Mouse (Mus musculus): ENCODE results near the gene Adcy3. TPM values are rescaled to one million over a fixed set of nuclear protein-coding genes. Genes with fewer than 3 reads are reported as not detected.

The Adcy3 gene
- polyA plus RNA-seq, 1 experiment from 2014 or later, result 4.6 TPM

- H3K4me3 ChIP-seq, result no peak overlapping the region
- no peaks in the 10 kb centered on the region for H3K9me3 ChIP-seq (replicated peaks)
- no peak overlapping the region for H3K27ac ChIP-seq (replicated peaks)
- no peaks in the 10 kb centered on the region for H3K27me3 ChIP-seq (ENCODE audit: low read depth, poor library complexity, severe bottlenecking)
- DNase-seq (ENCODE audit: low spot score), result no peak
- 92% methylated on average over 7 of the region's 7 CpGs for WGBS
- no peaks in the 10 kb centered on the region for H3K36me3 ChIP-seq
- peaks cover 16% of the 10 kb centered on the region; the same call in 1 of the 2 replicates for H3K4me1 ChIP-seq
Observed at GRCm38 (mm10) chr12:4158868-4159632, 26.1 kb downstream of the Adcy3 start.

GRCm38 (mm10) chr12:4160322-4160721, 27.4 kb downstream of the Adcy3 start:
- Histone ChIP-seq H3K9me3 (replicated peaks) (no peaks in the 10 kb centered on the region), H3K36me3 (no peaks in the 10 kb centered on the region), H3K4me1 (peaks cover 16% of the 10 kb centered on the region; the same call in 1 of the 2 replicates), H3K27ac (replicated peaks) (no peak overlapping the region), H3K4me3 (no peak overlapping the region), H3K27me3 (ENCODE audit: low read depth, poor library complexity, severe bottlenecking) (no peaks in the 10 kb centered on the region)
- 77% methylated on average over 7 of the region's 7 CpGs for WGBS
- DNase-seq (ENCODE audit: low spot score), result no peak

GRCm38 (mm10) chr12:4162886-4163285, 30.0 kb downstream of the Adcy3 start:
- Histone ChIP-seq H3K4me1 (peaks cover 16% of the 10 kb centered on the region; the same call in 1 of the 2 replicates), H3K27ac (replicated peaks) (no peak overlapping the region), H3K9me3 (replicated peaks) (no peaks in the 10 kb centered on the region), H3K4me3 (no peak overlapping the region), H3K27me3 (ENCODE audit: low read depth, poor library complexity, severe bottlenecking) (no peaks in the 10 kb centered on the region), H3K36me3 (no peaks in the 10 kb centered on the region)
- WGBS, result 45% methylated on average over 2 of the region's 2 CpGs
- DNase-seq (ENCODE audit: low spot score), result no peak

GRCm38 (mm10) chr12:4166970-4167369, 34.1 kb downstream of the Adcy3 start:
- no peaks in the 10 kb centered on the region for H3K27me3 ChIP-seq (ENCODE audit: low read depth, poor library complexity, severe bottlenecking)
- DNase-seq (ENCODE audit: low spot score), result no peak
- WGBS, result 69% methylated on average over 3 of the region's 3 CpGs
- H3K4me1 ChIP-seq, result peaks cover 4% of the 10 kb centered on the region; the same call in 1 of the 2 replicates
- H3K4me3 ChIP-seq, result no peak overlapping the region
- no peak overlapping the region for H3K27ac ChIP-seq (replicated peaks)
- H3K9me3 ChIP-seq (replicated peaks), result no peaks in the 10 kb centered on the region
- no peaks in the 10 kb centered on the region for H3K36me3 ChIP-seq

GRCm38 (mm10) chr12:4169058-4169457, 36.2 kb downstream of the Adcy3 start:
- no peak overlapping the region for H3K4me3 ChIP-seq
- H3K27me3 ChIP-seq (ENCODE audit: low read depth, poor library complexity, severe bottlenecking), result no peaks in the 10 kb centered on the region
- H3K9me3 ChIP-seq (replicated peaks), result no peaks in the 10 kb centered on the region
- DNase-seq (ENCODE audit: low spot score), result no peak
- 83% methylated on average over 1 of the region's 1 CpGs for WGBS
- H3K27ac ChIP-seq (replicated peaks), result no peak overlapping the region
- no peaks in the 10 kb centered on the region for H3K36me3 ChIP-seq
- no peaks in the 10 kb centered on the region for H3K4me1 ChIP-seq

GRCm38 (mm10) chr12:4169622-4170021, 36.7 kb downstream of the Adcy3 start:
- no peak overlapping the region for H3K27ac ChIP-seq (replicated peaks)
- no peak overlapping the region for H3K4me3 ChIP-seq
- H3K4me1 ChIP-seq, result no peaks in the 10 kb centered on the region
- 91% methylated on average over 5 of the region's 5 CpGs for WGBS
- H3K36me3 ChIP-seq, result no peaks in the 10 kb centered on the region
- H3K9me3 ChIP-seq (replicated peaks), result no peaks in the 10 kb centered on the region
- no peak for DNase-seq (ENCODE audit: low spot score)
- H3K27me3 ChIP-seq (ENCODE audit: low read depth, poor library complexity, severe bottlenecking), result no peaks in the 10 kb centered on the region

- peaks cover 3% of the 10 kb centered on the region for H3K4me1 ChIP-seq
- H3K27me3 ChIP-seq (ENCODE audit: low read depth, poor library complexity, severe bottlenecking), result no peaks in the 10 kb centered on the region
- no peak overlapping the region for H3K4me3 ChIP-seq
- WGBS, result 90% methylated on average over 15 of the region's 15 CpGs
- DNase-seq (ENCODE audit: low spot score), result no peak
- H3K9me3 ChIP-seq (replicated peaks), result no peaks in the 10 kb centered on the region
- H3K36me3 ChIP-seq, result no peaks in the 10 kb centered on the region
- H3K27ac ChIP-seq (replicated peaks), result no peak overlapping the region
Observed at GRCm38 (mm10) chr12:4173108-4173790, 40.3 kb downstream of the Adcy3 start.

- H3K4me1 ChIP-seq, result peaks cover 19% of the 10 kb centered on the region
- no peak overlapping the region for H3K4me3 ChIP-seq
- 56% methylated on average over 5 of the region's 5 CpGs for WGBS
- no peak for DNase-seq (ENCODE audit: low spot score)
- no peaks in the 10 kb centered on the region for H3K9me3 ChIP-seq (replicated peaks)
- no peaks in the 10 kb centered on the region for H3K27me3 ChIP-seq (ENCODE audit: low read depth, poor library complexity, severe bottlenecking)
- peak overlapping the region; percentile 50 for H3K27ac ChIP-seq (replicated peaks)
- H3K36me3 ChIP-seq, result no peaks in the 10 kb centered on the region
Observed at GRCm38 (mm10) chr12:4178839-4179238, 45.9 kb downstream of the Adcy3 start.

GRCm38 (mm10) chr12:4179671-4180233, 46.8 kb downstream of the Adcy3 start:
- no peak for DNase-seq (ENCODE audit: low spot score)
- Histone ChIP-seq H3K9me3 (replicated peaks) (no peaks in the 10 kb centered on the region), H3K36me3 (no peaks in the 10 kb centered on the region), H3K4me3 (no peak overlapping the region), H3K4me1 (peaks cover 19% of the 10 kb centered on the region), H3K27me3 (ENCODE audit: low read depth, poor library complexity, severe bottlenecking) (no peaks in the 10 kb centered on the region), H3K27ac (replicated peaks) (no peak overlapping the region)
- WGBS, result 86% methylated on average over 6 of the region's 6 CpGs

GRCm38 (mm10) chr12:4180507-4180906, 47.6 kb downstream of the Adcy3 start:
- Histone ChIP-seq H3K27me3 (ENCODE audit: low read depth, poor library complexity, severe bottlenecking) (no peaks in the 10 kb centered on the region), H3K36me3 (no peaks in the 10 kb centered on the region), H3K4me3 (no peak overlapping the region), H3K4me1 (peaks cover 19% of the 10 kb centered on the region), H3K9me3 (replicated peaks) (no peaks in the 10 kb centered on the region), H3K27ac (replicated peaks) (no peak overlapping the region)
- WGBS, result 61% methylated on average over 3 of the region's 3 CpGs
- no peak for DNase-seq (ENCODE audit: low spot score)

- Histone ChIP-seq H3K36me3 (no peaks in the 10 kb centered on the region), H3K27ac (replicated peaks) (no peak overlapping the region), H3K4me1 (peaks cover 23% of the 10 kb centered on the region), H3K27me3 (ENCODE audit: low read depth, poor library complexity, severe bottlenecking) (no peaks in the 10 kb centered on the region), H3K4me3 (no peak overlapping the region), H3K9me3 (replicated peaks) (no peaks in the 10 kb centered on the region)
- no peak for DNase-seq (ENCODE audit: low spot score)
- 75% methylated on average over 2 of the region's 2 CpGs for WGBS
Observed at GRCm38 (mm10) chr12:4184648-4185047, 51.7 kb downstream of the Adcy3 start.

GRCm38 (mm10) chr12:4188171-4189059, 55.5 kb downstream of the Adcy3 start:
- no peaks in the 10 kb centered on the region for H3K9me3 ChIP-seq (replicated peaks)
- 35% methylated on average over 14 of the region's 14 CpGs for WGBS
- DNase-seq (ENCODE audit: low spot score), result peak; percentile 49

More at GRCm38 (mm10) chr12:4188171-4189059, 55.5 kb downstream of the Adcy3 start:
- no peaks in the 10 kb centered on the region for H3K27me3 ChIP-seq (ENCODE audit: low read depth, poor library complexity, severe bottlenecking)
- peak overlapping the region; percentile 78 for H3K27ac ChIP-seq (replicated peaks)
- no peaks in the 10 kb centered on the region for H3K36me3 ChIP-seq
- H3K4me3 ChIP-seq, result no peak overlapping the region
- peaks cover 33% of the 10 kb centered on the region for H3K4me1 ChIP-seq
